Mouse (Mus musculus) myocyte (in vitro differentiated cells): ENCODE data around the gene Zfp991.
"Not testable (repeated sequence)": the region's sequence is repeated elsewhere in the genome, so short reads cannot be mapped to it uniquely, and the experiment has no call there.

Experiments used
- MYOG ChIP-seq, 3 experiments: IDR thresholded peaks; one replicate each; pipeline ENCODE4 v1.6.1; 2011; ENCODE audit warnings: control low read depth in 2 of 3, low read depth in 2 of 3, mild to moderate bottlenecking in 2 of 3; ENCODE audit not compliant: insufficient read length in 2 of 3, control insufficient read depth in 1 of 3, insufficient read depth in 1 of 3
- POLR2A ChIP-seq: IDR thresholded peaks from one replicate; pipeline ENCODE4 v1.6.1; 2011; ENCODE audit warnings: low read depth, mild to moderate bottlenecking, control low read depth, moderate library complexity; ENCODE audit not compliant: insufficient read length
- USF1 ChIP-seq: IDR thresholded peaks from one replicate; pipeline ENCODE4 v1.6.1; 2011; ENCODE audit warnings: low read depth, mild to moderate bottlenecking, control low read depth, moderate library complexity

GRCm38 (mm10) chr4:147125326-147125725, 6.5 kb upstream of the Zfp991 start:
- not testable (repeated sequence) for TF ChIP-seq MYOG (IDR thresholded peaks at IDR 0.05; ENCODE audit: control insufficient read depth in 1 of 3, insufficient read depth in 1 of 3, insufficient read length in 2 of 3, low read depth in 2 of 3); USF1; POLR2A
